Mouse (Mus musculus): Measurements from ENCODE around the gene Psmd13.
"Not testable (repeated sequence)": the region's sequence is repeated elsewhere in the genome, so short reads cannot be mapped to it uniquely, and the experiment has no call there.

Psmd13 gene

DNA sequence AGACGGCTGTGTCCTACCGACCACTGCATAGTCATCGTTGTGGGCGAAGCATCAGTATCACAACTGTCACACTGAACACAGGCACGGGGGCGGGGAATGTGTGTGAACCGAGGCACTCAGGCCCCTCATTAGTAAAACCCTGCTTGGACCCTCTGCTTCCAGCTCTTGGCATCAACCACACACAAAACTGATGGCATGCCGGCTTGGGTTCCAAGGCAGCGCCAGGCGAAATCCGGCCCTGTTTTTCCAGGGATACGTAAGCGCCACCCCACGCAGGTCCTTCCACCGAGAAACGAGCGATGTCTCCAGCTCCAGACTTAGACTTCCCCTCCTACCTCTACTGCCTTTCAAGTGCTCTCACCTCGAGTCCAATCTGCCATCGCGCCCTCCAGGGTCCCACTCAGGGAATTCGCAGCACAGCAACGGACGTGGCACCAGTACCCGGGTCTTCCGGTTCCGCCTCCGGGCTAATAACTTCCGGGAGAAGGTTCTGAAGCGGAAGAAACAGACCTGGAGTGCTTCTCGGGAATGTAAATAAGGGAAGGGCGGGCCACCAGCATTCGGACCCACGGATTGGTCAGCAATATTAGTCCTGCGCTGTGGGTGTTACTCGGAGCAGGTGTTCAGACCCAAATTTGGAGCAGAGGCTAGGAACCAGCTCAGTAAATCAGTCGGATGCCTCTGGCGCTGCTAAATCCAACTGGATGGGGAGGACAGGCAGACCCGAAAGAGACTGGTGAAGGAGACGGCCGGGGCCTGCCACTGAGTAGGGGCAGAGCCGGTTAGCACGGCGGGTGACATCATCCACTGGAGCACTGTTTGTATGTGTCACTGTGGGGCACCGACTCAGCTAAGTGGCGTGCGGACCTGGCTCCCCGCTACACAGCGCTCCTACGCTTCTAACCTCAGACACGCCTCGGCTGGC lies 25.6 kb upstream of the Psmd13 start, which contains the start of gene Gm45785:
TSS of gene Gm45785 (minus strand) at position 472 of the 925 bp plus-strand sequence.
- DNase-seq (ENCODE audit: inconsistent age in 2 of 2, low spot score in 1 of 2), result peak; percentile 92 to 97

DNA sequence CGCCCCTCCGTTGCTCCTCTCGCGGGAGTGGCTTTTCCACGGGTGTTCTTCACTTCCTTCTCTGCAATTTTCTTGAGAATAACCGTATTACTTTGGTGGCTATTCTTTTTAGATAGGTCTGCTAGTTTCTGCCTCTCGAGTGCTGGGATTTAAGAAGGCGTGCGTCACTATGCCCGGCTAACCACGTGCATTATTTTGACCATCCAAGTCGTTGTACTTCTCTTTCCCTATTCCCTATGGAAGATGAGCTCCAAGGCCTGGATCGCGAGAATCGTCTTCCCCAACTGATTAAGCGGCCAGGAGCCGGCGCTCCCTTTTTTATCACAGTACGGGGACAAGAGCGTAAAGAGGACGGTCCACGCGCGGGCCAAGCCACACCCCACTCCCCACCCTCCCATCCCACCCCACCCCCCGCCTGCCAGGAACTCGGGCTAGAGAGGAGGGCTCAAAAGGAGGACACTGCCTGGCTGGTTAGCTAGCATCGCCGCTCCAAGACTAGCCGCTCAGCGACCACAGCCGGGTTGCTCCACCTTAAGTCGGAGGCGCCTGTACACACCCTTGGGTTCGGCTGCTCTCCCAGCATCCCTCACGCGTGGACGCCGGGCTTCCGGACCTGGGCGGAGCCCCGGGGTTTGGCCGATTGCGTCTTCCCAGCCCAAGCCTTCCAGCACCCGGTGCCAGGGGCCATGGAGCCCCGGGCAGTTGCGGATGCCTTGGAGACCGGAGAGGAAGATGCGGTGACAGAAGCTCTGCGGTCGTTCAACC lies 24.8 kb upstream of the Psmd13 start, which contains the start of gene Ric8a:
TSS of gene Ric8a (plus strand) at position 173 of the 765 bp plus-strand sequence.
- peak; percentile 95 to 97 for DNase-seq (ENCODE audit: inconsistent age in 2 of 2, low spot score in 1 of 2)

DNA sequence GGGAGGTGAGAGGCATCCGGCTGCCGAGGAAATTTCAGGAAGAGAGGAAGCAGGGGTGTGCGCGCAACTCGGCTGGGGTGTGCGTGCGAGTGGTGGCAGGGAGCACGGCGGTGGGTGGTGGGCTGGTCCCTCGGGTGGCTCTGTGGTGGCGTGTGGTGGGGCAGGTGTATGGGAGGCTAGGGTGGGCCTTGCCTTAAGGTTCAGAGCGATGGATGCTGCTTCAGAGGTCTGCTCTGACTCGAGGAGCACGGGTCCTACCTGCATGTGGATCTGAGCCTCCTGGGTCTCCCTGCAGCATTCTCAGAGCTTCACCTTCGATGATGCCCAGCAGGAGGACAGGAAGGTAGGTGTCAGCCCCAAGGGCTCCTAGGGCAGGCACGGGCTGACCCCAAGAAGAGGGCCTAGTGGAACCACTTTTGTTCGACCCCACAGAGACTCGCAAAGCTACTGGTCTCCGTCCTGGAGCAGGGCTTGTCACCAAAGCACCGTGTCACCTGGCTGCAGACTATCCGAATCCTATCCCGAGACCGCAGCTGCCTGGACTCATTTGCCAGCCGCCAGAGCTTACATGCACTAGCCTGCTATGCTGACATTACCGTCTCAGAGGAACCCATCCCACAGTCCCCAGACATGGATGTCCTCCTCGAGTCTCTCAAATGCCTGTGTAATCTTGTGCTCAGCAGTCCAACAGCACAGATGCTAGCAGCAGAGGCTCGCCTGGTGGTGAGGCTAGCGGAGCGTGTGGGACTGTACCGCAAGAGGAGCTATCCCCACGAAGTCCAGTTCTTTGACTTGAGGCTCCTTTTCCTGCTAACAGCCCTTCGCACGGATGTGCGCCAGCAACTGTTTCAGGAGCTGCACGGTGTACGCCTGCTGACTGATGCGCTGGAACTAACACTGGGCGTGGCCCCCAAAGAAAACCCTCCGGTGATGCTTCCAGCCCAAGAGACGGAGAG lies 23.9 kb upstream of the Psmd13 start, which contains the start of gene Bet1l:
TSS of gene Bet1l (minus strand) at position 28 of the 956 bp plus-strand sequence.
- no peak for DNase-seq (ENCODE audit: inconsistent age in 2 of 2, low spot score in 1 of 2)

DNA sequence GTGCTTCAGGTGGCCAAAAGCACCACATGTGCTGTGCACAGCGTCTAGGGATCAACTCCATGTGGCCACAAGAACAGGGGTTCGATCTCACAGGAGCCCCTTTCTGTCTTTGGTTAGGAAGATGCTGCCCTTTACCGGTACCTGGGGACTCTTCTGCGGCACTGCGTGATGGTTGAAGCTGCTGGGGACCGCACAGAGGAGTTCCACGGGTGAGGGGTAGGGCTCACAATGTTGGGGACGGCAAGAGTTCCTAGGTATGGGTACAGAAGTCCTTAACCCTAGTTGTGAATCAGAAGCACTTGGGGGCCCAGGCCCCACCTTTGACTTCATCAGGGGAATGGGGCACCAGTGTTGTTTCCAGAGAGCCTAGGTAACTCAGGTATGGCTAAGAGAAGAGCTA lies 23.0 kb upstream of the Psmd13 start:
- no peak for DNase-seq (ENCODE audit: inconsistent age in 2 of 2, low spot score in 1 of 2)

DNA sequence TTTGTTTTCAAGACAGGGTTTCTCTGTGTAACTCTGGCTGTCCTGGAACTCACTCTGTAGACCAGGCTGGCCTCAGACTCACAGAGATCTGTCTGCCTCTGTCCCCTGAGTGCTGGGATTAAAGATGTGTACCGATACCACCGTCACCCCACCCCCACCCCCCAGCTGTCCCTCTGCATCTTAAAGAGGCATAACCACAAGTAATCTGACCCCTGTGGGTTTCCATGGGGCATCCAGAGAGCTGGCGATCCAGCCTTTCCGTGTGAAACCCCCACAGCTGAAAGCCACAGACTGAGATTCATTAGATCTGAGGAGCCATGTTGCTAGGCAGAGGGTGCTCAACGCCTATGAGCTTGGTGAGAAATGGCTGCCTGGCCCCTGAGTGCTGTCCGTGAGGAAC lies 21.8 kb upstream of the Psmd13 start:
- no peak for DNase-seq (ENCODE audit: inconsistent age in 2 of 2, low spot score in 1 of 2)

DNA sequence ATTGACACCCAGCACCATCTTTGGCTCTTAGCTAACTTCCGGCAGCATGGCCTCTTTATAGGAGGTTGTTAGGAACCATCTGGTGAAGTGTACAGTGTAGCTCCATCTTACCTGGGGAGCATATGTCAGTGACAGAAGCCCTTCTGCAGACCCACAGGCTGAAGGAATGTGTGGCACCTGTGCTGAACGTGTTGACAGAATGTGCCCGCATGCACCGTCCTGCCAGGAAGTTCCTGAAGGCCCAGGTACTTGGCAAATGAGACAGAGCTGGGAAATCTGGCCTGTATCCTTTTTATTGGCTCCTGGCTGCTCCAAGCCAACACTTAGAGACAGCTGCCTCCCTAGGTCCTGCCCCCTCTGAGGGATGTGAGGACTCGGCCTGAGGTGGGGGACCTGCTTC lies 21.0 kb upstream of the Psmd13 start:
- DNase-seq (ENCODE audit: inconsistent age in 2 of 2, low spot score in 1 of 2), result no peak

DNA sequence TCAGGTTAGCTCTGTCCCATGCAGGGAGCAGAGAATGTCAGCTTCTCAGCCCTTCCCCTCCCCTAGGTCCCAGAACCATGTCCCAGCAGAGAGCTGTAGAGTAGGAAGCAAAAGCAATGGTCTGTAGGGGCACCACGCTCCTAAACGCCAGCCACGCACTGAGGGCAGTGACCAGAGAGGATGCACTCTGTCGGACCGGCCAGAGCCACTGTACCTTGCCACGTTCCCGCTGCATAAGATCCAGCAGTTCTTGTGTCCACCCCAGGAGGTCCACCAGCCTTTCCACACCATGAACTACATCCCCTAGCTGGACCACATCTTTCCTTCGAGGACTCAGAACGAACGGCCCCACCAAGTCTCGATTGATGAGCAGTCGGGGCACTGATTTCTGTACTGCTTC lies 17.0 kb upstream of the Psmd13 start:
- DNase-seq (ENCODE audit: inconsistent age in 2 of 2, low spot score in 1 of 2), result no peak

DNA sequence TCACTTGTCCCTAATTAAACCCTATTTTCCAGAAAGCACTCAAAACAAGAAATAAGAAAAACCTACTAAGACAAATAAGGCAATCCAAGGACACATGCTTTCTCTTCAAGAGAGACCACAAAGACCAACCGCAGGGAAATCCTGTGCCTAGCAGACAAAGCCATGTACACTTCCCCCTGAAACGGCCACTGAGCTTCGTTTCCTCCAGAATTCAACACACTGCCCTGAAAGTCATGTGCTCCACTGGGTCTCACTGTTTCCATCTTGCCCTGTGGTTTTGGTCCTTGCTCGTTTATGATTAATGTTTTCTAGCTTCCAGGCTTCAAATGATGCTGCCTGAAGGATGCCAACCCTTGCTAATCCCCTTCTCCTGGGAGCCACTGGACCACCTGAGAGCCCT lies 7.5 kb upstream of the Psmd13 start:
- DNase-seq (ENCODE audit: inconsistent age in 2 of 2, low spot score in 1 of 2), result no peak

DNA sequence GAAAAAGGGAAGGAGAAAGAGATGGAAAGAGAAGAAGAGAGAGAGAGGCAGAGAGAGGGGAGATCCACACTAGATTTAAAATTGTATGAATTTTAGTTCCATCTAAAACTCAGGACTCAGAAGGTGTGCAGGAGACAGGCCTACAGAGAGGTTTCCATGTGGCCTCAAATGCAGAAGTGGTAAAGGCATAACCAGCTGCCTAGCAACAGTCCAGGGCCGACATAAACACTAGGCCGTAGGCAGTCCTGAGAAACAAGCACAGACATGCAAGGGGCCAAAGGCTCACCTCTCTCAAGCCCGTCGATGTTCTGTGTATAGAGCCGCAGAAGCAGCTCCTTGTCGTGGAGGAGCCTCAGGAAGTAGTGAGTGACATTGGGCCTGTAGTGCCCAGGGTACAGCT lies 4.4 kb upstream of the Psmd13 start:
- DNase-seq (ENCODE audit: inconsistent age in 2 of 2, low spot score in 1 of 2), result no peak

DNA sequence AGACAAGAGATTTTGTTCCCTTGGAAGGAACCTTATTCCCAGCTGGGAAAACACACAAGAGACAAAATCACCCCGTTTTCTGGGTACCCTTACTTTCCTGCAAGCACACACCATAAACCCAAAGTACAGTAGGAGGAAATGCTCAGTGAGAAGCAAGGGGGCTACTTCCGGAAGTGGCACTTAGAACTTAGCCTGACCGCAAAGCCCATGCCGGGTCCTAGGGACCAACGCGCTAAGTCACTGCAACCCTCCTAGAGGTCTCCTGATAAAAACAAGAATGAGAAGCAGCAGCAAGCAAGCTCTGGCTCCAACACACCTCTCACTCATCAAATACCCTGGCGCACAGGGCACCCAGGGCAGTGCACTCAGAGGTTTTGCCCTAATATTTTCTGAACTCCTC lies 2.4 kb upstream of the Psmd13 start:
- no peak for DNase-seq (ENCODE audit: inconsistent age in 2 of 2, low spot score in 1 of 2)

DNA sequence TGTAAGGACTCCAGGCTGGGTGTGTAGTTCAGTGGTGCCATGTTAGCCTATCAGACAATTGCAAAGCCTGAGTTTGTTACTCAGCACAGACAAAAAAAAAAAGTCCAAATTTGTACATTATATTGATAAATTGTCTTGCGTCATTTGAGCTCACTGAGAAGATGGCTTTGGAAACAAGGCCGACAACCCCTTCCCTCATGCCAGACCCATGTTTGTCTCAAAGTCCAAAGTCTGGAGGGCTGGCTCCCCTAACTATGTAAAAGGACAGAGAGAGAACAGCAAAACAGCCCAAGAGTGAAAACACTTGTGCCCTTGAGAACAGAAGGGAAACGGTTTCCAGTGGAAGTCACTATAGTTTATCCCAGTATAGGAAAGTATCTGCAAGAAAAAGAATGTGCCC lies 1.3 kb upstream of the Psmd13 start:
- no peak for DNase-seq (ENCODE audit: inconsistent age in 2 of 2, low spot score in 1 of 2)

DNA sequence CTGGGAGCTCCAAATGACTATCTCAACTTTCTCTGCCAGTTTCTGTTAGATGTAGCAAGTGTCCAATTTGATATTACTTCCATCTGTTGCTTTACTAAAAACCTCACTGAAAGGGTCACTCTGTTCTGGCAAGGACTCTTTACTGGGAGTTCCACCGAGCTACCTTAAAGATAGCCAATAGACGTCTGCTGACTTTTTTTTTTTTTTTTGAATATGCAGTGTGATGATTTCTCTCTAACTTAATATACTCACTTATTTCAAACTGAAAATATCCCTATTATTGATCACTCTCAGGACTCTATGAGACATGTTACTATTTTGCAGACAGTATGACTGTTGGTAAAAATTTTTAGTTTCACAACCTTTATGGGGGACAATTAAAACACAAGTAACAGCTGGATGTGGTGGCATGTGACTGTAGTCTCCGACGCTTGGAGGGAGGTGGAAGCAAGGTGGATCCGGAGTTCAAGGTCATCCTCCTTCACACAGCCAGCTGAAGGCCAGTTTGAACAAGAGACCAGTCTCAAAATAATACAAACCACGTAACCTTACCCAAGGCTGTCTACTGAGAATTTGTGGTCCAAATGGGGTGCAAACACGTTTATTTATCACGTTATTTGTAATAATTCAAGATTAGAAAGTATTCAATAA lies 778 bp upstream of the Psmd13 start:
- DNase-seq (ENCODE audit: inconsistent age in 2 of 2, low spot score in 1 of 2), result peak in 1 of 2 experiments; percentile 58

DNA sequence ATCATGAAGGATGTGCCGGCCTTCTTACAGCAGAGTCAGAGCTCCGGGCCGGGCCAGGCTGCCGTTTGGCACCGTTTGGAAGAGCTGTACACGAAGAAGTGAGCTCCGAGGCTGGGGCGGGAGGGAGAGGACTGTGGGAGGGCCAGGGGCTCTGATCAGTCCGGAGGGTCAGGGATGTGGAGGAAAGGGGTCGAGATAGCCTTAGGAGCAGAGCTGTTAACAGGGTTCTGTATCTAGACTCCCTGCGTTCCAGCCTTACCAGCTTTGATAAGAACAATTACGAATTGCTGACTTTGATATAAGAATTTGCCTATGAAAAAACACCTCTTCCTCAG lies 668 bp downstream of the Psmd13 start:
- no peak for DNase-seq (ENCODE audit: inconsistent age in 2 of 2, low spot score in 1 of 2)

DNA sequence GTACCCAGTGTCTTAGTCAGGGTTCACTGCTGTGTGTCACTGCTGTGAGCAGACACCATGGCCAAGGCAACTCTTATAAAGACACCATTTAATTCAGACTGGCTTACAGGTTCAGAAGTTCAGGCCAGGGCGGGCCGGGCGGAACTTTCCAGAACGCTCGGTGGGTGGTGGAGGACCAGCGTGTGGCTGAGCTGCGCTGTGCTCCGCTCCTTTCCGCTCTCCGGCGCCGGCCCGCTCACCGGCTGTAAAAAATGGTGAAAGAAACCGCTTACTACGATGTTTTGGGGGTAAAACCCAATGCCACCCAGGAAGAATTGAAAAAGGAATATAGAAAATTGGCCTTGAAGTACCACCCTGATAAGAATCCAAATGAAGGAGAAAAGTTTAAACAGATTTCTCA lies 8.9 kb downstream of the Psmd13 start:
- DNase-seq (ENCODE audit: inconsistent age in 2 of 2, low spot score in 1 of 2), result not testable (repeated sequence)

DNA sequence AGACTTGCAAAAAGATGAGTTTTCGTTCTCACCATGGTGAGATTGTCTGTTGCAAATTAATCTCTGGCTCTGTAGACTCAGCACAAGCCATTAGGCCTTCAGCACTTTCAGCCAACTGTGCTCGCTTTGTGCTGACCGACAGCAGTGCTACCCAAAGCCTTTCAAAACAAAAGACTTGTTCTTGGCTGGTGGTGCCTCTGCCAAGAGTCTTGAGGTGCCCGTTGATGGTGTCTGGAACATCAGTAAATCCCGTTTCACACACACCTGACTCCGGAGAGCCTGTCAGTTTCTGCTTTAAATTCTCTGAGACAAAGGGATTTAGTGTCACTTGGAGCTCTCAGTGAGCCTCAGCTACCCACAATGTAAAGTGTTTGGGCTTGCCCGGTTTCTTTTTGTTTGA lies 12.3 kb downstream of the Psmd13 start:
- DNase-seq (ENCODE audit: inconsistent age in 2 of 2, low spot score in 1 of 2), result no peak

DNA sequence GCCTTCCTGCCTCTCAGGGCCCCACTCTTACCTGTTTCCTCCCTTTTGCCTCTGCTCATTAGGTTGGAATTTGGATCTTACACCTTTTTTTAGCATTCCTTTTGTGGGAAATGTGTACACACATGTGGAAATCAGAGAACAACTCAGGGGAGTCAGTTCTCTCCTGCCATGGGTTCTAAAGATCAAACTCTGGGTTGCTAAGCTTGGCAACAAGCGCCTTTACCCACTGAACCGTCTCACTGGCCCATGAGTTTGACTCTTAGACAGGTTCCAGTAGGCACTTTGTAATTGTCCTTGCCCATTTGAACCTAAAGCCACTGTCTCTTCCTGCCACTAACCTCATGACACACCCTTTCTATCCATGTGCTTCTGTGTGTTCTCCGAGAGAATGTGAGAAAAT lies 12.8 kb downstream of the Psmd13 start:
- DNase-seq (ENCODE audit: inconsistent age in 2 of 2, low spot score in 1 of 2), result no peak

DNA sequence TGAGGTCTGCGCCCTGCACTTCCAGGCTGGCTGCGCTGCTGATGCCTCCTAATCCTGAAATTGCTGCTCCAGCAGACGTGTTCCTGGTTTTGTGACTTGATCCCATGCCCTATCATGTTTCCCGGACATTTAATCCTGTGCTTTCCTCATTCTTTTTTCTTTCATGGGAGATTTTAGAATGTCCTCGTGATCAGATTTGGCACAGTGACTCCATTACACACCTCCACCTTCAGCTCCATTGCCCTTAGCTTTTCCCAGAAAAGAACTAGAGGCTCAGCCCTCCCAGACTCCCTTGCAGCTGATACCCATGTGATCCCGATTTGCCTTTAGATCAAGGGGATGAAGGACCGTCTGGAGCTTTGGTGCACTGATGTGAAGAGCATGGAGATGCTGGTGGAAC lies 16.1 kb downstream of the Psmd13 start:
- DNase-seq (ENCODE audit: inconsistent age in 2 of 2, low spot score in 1 of 2), result no peak

DNA sequence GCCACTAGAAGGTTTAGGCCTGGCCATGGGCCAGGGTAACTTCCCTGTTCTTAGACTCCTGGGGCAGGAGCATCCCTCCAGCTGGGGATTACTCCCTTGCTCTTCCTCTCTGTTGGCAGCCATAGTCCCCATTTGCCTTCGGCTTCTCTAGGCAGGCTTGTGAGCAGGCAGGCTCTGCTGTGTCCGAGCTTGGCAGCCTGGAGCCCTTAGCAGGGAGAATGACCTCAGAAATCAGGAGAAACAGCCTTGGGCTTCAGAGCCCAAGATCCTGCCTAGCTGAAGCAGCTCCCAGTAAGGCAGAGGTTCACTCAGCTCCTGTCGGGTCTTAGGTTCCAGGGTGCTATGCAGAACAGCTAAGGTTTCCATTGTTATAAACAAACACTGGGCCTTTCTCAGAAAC lies 17.4 kb downstream of the Psmd13 start:
- peak in 1 of 2 experiments; percentile 72 for DNase-seq (ENCODE audit: inconsistent age in 2 of 2, low spot score in 1 of 2)

DNA sequence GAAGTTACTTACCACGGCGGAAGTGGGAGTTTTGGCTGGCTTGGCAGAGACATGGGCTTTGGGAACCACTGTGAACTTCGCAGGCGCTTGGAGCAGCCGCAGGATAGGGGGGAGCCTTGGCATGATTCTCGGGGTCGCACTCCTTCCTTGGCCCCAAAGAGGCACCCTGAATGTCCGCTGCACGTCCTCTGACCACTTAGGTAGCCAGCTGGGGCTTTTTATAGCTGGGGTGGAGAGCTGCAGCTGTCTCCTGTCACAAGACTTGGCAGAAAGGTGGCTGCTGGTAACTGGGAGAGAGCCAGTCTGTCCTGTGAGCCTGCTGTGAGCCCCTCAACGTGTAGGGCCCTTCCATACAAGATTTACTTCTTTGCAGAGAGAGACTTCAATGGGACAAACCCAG lies 18.5 kb downstream of the Psmd13 start, which contains the start of gene Cox8b:
TSS of gene Cox8b (minus strand) at position 227 of the 400 bp plus-strand sequence.
- peak in 1 of 2 experiments; percentile 51 for DNase-seq (ENCODE audit: inconsistent age in 2 of 2, low spot score in 1 of 2)

Measured in adrenal gland, adult (tissue).